Mouse (Mus musculus): Measurements from ENCODE around the gene Rfpl4.
A peak's percentile ranks its signal among the peaks of the same experiment; 100 is the strongest.
"Not testable (repeated sequence)": the region's sequence is repeated elsewhere in the genome, so short reads cannot be mapped to it uniquely, and the experiment has no call there.

Rfpl4 gene

GRCm38 (mm10) chr7:5080010-5080751 is 36.6 kb downstream of the Rfpl4 start, which contains the start of gene Epn1:
Epn1 (plus strand) TSS chr7:5080235.
- DNase-seq = peak; percentile 98

DNA sequence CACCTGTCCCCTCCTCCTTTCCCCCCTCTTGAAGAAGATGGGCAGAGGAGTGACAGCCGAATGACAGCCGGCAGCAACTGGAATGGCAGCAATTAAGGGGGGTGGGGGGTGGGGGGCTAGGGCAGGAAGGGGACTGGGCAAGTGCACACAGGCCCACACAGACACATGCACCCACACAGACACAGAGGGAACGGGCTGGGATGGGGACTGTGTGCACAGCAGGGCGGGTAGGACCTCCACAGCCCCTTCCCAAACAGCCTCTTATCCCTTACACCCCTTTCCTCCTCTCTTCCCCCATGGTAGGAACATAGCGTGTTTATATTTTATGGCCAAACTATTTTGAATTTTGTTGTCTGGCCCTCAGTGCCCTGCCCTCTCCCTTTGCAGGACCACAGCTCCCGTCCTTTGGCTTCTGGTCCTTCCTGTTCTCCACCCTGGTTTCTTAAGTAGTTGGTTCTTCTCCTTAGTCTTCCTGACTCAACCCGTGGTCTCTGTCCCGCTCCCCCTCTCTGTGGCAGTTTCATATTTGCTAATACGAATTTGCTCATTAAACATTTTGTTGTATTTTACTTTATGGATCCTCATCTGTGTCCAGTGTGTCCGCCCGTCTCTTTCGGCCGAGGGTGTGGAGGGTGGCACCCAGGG is 37.3 kb downstream of the Rfpl4 start:
- not testable (repeated sequence) for DNase-seq

DNA sequence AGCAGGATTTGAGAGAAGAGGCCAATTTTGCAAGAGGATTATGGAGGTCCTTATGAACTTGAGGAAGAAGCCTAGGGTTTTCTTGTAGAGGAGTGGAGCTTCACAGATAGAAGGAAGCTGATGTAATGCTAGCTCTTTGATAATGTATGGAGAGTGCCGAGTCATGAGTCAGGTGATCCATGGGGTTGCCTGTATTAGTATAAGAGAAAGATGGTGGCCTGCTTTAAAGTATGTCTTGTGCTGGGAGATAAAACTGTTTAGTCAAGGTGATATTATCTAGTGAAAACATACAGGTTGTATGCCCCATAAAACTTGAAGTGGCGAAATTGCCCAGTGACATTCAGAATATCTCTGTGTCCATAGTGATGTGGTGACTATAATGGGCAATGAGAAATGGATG is 39.8 kb downstream of the Rfpl4 start:
- no peak for DNase-seq

DNA sequence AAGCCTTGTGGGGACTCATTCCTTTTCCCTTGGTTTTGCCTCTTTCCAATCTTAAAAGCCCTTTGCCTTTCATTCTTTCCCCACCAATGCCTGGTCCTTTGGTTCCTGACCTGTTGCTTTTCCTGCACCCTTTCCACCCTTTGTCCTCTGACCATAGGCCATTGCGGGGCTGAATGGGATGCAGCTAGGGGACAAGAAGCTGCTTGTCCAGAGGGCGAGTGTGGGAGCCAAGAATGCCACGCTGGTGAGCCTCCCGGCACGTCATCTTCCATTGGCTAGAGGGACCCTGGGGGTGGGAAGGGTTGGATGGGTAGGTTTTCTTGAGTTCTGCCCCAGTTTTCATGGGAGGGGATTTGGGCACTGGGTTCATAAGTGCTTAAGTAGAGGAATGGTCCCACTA is 41.8 kb downstream of the Rfpl4 start:
- no peak for DNase-seq

DNA sequence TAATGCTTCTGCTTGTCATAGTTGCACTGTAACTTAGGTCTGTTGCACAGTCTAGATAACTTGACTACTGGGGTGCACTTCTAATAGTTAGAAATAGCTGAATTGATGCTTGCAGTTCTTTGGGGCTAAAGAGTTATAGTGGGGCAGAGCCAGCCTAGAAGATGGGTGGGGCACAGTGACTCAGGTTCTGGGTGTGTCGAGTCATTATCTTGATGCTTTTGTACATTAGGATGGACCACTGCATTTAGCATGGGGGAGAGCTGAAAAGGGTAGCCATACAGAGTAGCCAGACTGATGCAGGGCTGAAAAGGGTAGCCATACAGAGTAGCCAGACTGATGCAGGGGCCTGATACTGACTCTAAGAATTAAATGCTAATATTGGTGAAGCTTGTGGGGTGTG is 43.2 kb downstream of the Rfpl4 start:
- DNase-seq = no peak

GRCm38 (mm10) chr7:5064886-5065285 is 51.9 kb downstream of the Rfpl4 start:
- no peak for DNase-seq

GRCm38 (mm10) chr7:5062360-5063001 is 54.3 kb downstream of the Rfpl4 start:
- peak; percentile 83 for DNase-seq

DNA sequence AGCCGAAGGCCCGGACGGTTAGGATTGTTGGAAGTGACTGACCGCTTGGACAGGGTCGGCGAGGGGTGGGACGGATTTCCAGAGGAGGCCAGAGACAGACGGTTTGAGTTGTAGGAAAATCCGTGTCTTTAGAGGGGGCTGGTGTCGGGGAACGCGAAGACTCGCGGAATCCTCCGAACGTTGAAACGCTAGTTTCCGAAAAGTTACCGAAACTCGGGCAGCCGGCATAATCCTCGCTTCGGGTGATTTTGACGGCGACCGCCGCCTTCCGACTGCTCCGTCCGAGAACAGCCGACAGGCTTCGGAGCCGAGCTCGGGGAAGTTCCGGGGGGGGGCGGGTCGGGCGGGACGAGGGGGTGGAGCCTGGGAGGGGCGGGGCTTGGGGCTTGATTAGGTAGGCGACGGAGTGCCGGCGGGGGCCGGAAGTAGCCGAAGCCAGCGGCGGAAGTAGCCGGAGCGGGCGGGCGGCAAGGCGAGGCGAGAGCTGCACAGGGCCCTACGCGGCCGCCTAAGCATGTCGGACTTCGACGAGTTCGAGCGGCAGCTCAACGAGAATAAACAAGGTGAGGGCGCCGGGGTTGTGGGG is 54.9 kb downstream of the Rfpl4 start, which contains the start of gene U2af2:
U2af2 (plus strand) TSS at position 370 of the 586 bp plus-strand sequence.
- DNase-seq = peak; percentile 94

DNA sequence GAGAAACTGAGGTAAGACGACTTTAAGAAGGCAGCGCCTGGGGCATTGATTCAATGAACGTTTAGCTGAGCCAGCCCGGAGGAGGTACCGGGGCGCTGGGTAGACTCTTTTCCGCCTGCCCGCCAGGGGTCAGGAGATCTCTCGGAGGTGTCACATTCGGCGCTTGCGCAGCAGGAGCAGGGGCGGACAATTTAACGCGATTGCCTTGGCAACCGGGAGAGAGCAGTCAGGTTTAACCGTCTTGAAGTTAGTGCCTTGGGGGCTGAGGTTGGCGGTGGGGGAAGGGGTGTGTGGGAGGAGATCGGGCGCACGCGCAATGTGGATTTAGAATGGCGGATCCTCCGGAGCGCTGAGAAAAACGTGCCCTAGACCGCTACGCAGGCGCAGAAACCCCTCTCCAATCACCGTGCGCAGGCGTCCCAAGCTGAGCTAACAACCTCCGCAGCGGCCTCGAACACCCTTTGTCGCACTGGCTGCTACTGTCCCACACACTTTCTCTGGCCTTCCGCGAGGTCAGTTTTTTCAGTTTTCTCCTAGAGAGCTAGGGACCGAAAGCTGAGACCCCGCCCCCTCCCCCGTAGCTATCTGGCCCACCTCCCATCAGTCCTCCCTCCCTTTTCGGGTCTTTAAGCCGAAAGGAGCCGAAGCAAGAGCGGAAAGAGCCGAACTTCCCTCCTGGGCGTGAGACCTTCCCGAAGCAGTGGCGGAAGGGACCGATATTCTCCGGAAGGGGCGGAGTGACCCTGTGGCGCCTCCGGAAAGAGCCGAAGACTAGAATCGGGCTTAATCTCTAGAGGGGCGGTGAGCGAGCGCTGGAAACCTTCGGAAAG is 55.6 kb downstream of the Rfpl4 start:
- DNase-seq = peak; percentile 99

DNA sequence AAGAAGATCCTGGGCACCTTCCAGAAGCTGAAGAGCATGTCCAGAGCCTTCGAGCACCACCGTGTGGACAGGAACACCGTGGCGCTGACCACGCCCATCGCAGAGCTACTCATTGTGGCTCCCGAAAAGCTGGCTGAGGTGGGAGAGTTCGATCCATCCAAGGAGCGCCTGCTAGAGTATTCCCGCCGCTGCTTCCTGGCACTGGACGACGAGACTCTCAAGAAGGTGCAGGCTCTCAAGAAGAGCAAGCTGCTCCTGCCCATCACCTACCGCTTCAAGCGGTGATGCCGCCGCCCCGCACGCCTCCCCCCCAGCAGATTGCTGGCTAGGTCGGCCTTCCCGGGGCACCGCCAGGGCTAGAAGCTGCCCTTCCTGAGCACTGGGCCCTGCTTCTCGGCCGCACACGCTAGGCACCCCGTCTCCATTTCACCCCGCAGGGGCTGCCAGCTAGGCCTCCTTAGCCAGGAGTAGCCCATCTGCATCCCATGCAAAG is 56.5 kb downstream of the Rfpl4 start:
- peak; percentile 92 for DNase-seq

All from lung, postnatal 10 days (tissue).